Mouse (Mus musculus): ENCODE results near the gene Tox3. TPM values are rescaled to one million over a fixed set of nuclear protein-coding genes. Genes with fewer than 3 reads are reported as not detected.

Tox3 gene
- total RNA-seq, 2 experiments from 2014 or later: 20.9 to 24.3 TPM

GRCm38 (mm10) chr8:90346138-90346879 is 1.8 kb downstream of the Tox3 start:
- no peak for DNase-seq (ENCODE audit: low spot score in 2 of 2)
- intact Hi-C loops (cut with DNase I): loop anchor here (5.0 kb wide), 4 partner anchors 106 to 344 kb away; no protein-coding TSS in a partner anchor

- intact Hi-C loops (cut with DNase I): no loop called here
- DNase-seq (ENCODE audit: low spot score in 2 of 2): no peak
Observed at GRCm38 (mm10) chr8:90330377-90331285, 17.5 kb downstream of the Tox3 start.

- DNase-seq (ENCODE audit: low spot score in 2 of 2): no peak
- intact Hi-C loops (cut with DNase I): no loop called here
Observed at GRCm38 (mm10) chr8:90323824-90324223, 24.3 kb downstream of the Tox3 start.

GRCm38 (mm10) chr8:90322701-90323439 is 25.3 kb downstream of the Tox3 start:
- DNase-seq (ENCODE audit: low spot score in 2 of 2): no peak
- intact Hi-C loops (cut with DNase I): no loop called here

- peak in 1 of 2 experiments; percentile 34 for DNase-seq (ENCODE audit: low spot score in 2 of 2)
- intact Hi-C loops (cut with DNase I): no loop called here
Observed at GRCm38 (mm10) chr8:90321255-90321654, 26.9 kb downstream of the Tox3 start.

GRCm38 (mm10) chr8:90314312-90314711 is 33.8 kb downstream of the Tox3 start:
- intact Hi-C loops (cut with DNase I): no loop called here
- DNase-seq (ENCODE audit: low spot score in 2 of 2): peak in 1 of 2 experiments; percentile 43

- intact Hi-C loops (cut with DNase I): no loop called here
- no peak for DNase-seq (ENCODE audit: low spot score in 2 of 2)
Observed at GRCm38 (mm10) chr8:90302951-90303350, 45.2 kb downstream of the Tox3 start.

GRCm38 (mm10) chr8:90302252-90302651 is 45.9 kb downstream of the Tox3 start:
- intact Hi-C loops (cut with DNase I): no loop called here

GRCm38 (mm10) chr8:90301543-90301942 is 46.6 kb downstream of the Tox3 start:
- intact Hi-C loops (cut with DNase I): no loop called here
- no peak for DNase-seq (ENCODE audit: low spot score in 2 of 2)

More at GRCm38 (mm10) chr8:90302252-90302651, 45.9 kb downstream of the Tox3 start:
- peak; percentile 53 to 67 for DNase-seq (ENCODE audit: low spot score in 2 of 2)

GRCm38 (mm10) chr8:90300973-90301372 is 47.2 kb downstream of the Tox3 start:
- DNase-seq (ENCODE audit: low spot score in 2 of 2): no peak
- intact Hi-C loops (cut with DNase I): no loop called here

GRCm38 (mm10) chr8:90294061-90294460 is 54.1 kb downstream of the Tox3 start:
- intact Hi-C loops (cut with DNase I): no loop called here
- DNase-seq (ENCODE audit: low spot score in 2 of 2): peak in 1 of 2 experiments; percentile 37

GRCm38 (mm10) chr8:90290811-90291210 is 57.3 kb downstream of the Tox3 start:
- intact Hi-C loops (cut with DNase I): no loop called here

GRCm38 (mm10) chr8:90276722-90277121 is 71.4 kb downstream of the Tox3 start:
- intact Hi-C loops (cut with DNase I): no loop called here
- DNase-seq (ENCODE audit: low spot score in 2 of 2): no peak

More at GRCm38 (mm10) chr8:90290811-90291210, 57.3 kb downstream of the Tox3 start:
- DNase-seq (ENCODE audit: low spot score in 2 of 2): no peak

GRCm38 (mm10) chr8:90273182-90273581 is 75.0 kb downstream of the Tox3 start:
- intact Hi-C loops (cut with DNase I): no loop called here
- DNase-seq (ENCODE audit: low spot score in 2 of 2): no peak

GRCm38 (mm10) chr8:90271920-90272319 is 76.2 kb downstream of the Tox3 start:
- no peak for DNase-seq (ENCODE audit: low spot score in 2 of 2)
- intact Hi-C loops (cut with DNase I): no loop called here

- DNase-seq (ENCODE audit: low spot score in 2 of 2): no peak
- intact Hi-C loops (cut with DNase I): no loop called here
Observed at GRCm38 (mm10) chr8:90267698-90268256, 80.4 kb downstream of the Tox3 start.

- no peak for DNase-seq (ENCODE audit: low spot score in 2 of 2)
- intact Hi-C loops (cut with DNase I): no loop called here
Observed at GRCm38 (mm10) chr8:90266986-90267385, 81.2 kb downstream of the Tox3 start.

- DNase-seq (ENCODE audit: low spot score in 2 of 2): no peak
- intact Hi-C loops (cut with DNase I): no loop called here
Observed at GRCm38 (mm10) chr8:90266239-90266638, 81.9 kb downstream of the Tox3 start.

GRCm38 (mm10) chr8:90254158-90254867 is 93.8 kb downstream of the Tox3 start:
- intact Hi-C loops (cut with DNase I): no loop called here
- peak in 1 of 2 experiments; percentile 35 for DNase-seq (ENCODE audit: low spot score in 2 of 2)

Measured in left cerebral cortex, postnatal 25 days (tissue).